Mouse (Mus musculus) bone marrow, adult 2 months (tissue): ENCODE results near the gene Evx1. TPM values are rescaled to one million over a fixed set of nuclear protein-coding genes. Genes with fewer than 3 reads are reported as not detected.

Source experiments
- H3K27ac ChIP-seq: fragments of 200-500 bp; 2 replicates; pipeline ENCODE4 v1.5.1; 2012; ENCODE audit warnings: low read depth, mild to moderate bottlenecking, control low read depth, inconsistent platforms, low read length; ENCODE audit not compliant: control insufficient read depth, poor library complexity, insufficient read depth
- H3K4me1 ChIP-seq: fragments of 200-500 bp; 2 replicates; pipeline ENCODE4 v1.6.1; 2011; ENCODE audit warnings: low read length; ENCODE audit not compliant: control insufficient read depth, insufficient read depth
- H3K4me3 ChIP-seq: fragments of 200-500 bp; replicated peaks from 2 replicates; pipeline ENCODE3; 2011; ENCODE audit warnings: mild to moderate bottlenecking, low read depth, low read length, control low read depth; ENCODE audit not compliant: control insufficient read depth
- CTCF ChIP-seq: fragments of 200-500 bp; IDR thresholded peaks from 2 replicates; pipeline ENCODE4 v1.5.1; 2011; ENCODE audit warnings: low read length, control low read depth; ENCODE audit not compliant: control insufficient read depth, insufficient read depth
- POLR2A ChIP-seq: fragments of 200-500 bp; IDR thresholded peaks from 2 replicates; pipeline ENCODE4 v1.6.1; 2011; ENCODE audit warnings: low read depth, mild to moderate bottlenecking, control low read depth, low read length, borderline replicate concordance; ENCODE audit not compliant: control insufficient read depth
- WGBS: fragments of 180-500 bp; shearing (Covaris S2); methylation state at CpG from one replicate; pipeline ENCODE4 v1.1.7; 2018; 5-methylcytosine and 5-hydroxymethylcytosine counted together
- polyA plus RNA-seq: library from polyadenylated mRNA; stranded (reverse); fragments of >200 nt; gene quantifications from 2 replicates; pipeline ENCODE4 v1.2.4, GENCODE M21; 2011; ENCODE audit warnings: low replicate concordance; ENCODE audit not compliant: missing spikeins, insufficient read depth, insufficient read length

Gene Evx1
- polyA plus RNA-seq, 1 experiment, result not detected

DNA sequence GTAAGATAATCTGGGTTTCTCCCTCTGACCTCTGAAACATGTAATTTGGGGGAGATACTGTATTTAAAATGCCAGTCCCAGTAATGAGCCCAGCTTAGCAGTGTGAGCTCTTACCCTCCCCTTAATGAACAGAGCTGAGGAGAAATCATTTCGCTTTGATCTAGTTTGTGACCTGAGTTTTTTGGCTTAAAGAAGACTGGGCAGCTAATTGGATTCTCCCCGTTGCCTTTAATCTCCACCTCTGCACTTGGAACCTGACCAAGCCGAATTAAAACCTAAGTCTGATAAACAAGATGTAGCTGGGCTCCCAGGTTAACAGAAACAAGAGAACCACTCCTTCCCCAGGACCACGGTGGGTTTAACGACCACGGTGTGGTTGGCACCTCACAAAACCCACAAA lies 36.9 kb upstream of the Evx1 start:
- Histone ChIP-seq H3K27ac (no peak overlapping the region), H3K4me3 (no peak overlapping the region), H3K4me1 (no peaks in the 10 kb centered on the region)
- 22% methylated on average over 6 of the region's 6 CpGs for WGBS
- TF ChIP-seq POLR2A, result no peak
- no peak for TF ChIP-seq CTCF

- Histone ChIP-seq H3K4me3 (no peak overlapping the region), H3K27ac (no peak overlapping the region), H3K4me1 (no peaks in the 10 kb centered on the region)
- 35% methylated on average over 5 of the region's 5 CpGs for WGBS
- no peak for TF ChIP-seq POLR2A
- no peak for TF ChIP-seq CTCF
Measured at GRCm38 (mm10) chr6:52276920-52277319, 36.4 kb upstream of the Evx1 start.

- TF ChIP-seq POLR2A, result no peak
- no peak for TF ChIP-seq CTCF
- Histone ChIP-seq H3K4me1 (no peaks in the 10 kb centered on the region), H3K4me3 (no peak overlapping the region), H3K27ac (no peak overlapping the region)
- WGBS, result 27% methylated on average over 12 of the region's 12 CpGs
Measured at GRCm38 (mm10) chr6:52281084-52281483, 32.2 kb upstream of the Evx1 start.

DNA sequence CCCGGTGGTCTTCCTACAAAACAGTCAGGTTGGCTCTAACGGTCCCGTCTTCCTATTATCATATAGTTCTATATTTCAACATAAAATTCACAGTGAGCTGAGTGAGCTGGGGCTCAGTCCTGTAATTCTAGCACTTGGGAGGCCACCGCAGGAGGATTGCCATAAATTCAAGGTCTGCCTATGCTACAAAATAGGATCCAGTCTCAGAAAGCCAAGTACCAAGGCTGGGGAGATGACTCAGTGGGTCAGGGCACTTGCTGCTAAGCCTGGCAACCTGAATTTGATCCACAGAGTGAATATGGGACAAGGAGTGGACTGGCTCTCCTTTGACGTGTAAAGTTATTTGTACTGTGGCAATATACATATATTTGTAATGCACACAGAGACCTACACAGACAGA lies 29.4 kb upstream of the Evx1 start:
- H3K27ac ChIP-seq, result no peak overlapping the region

GRCm38 (mm10) chr6:52290186-52290585 lies 23.1 kb upstream of the Evx1 start:
- Histone ChIP-seq H3K27ac (no peak overlapping the region), H3K4me3 (no peak overlapping the region), H3K4me1 (no peaks in the 10 kb centered on the region)
- TF ChIP-seq CTCF (no peak), POLR2A (no peak)
- 13% methylated on average over 12 of the region's 12 CpGs for WGBS

More for the DNA sequence above, 29.4 kb upstream of the Evx1 start:
- TF ChIP-seq POLR2A, result no peak
- TF ChIP-seq CTCF, result no peak
- H3K4me3 ChIP-seq, result no peak overlapping the region
- no peaks in the 10 kb centered on the region for H3K4me1 ChIP-seq
- 89% methylated on average over 5 of the region's 5 CpGs for WGBS

DNA sequence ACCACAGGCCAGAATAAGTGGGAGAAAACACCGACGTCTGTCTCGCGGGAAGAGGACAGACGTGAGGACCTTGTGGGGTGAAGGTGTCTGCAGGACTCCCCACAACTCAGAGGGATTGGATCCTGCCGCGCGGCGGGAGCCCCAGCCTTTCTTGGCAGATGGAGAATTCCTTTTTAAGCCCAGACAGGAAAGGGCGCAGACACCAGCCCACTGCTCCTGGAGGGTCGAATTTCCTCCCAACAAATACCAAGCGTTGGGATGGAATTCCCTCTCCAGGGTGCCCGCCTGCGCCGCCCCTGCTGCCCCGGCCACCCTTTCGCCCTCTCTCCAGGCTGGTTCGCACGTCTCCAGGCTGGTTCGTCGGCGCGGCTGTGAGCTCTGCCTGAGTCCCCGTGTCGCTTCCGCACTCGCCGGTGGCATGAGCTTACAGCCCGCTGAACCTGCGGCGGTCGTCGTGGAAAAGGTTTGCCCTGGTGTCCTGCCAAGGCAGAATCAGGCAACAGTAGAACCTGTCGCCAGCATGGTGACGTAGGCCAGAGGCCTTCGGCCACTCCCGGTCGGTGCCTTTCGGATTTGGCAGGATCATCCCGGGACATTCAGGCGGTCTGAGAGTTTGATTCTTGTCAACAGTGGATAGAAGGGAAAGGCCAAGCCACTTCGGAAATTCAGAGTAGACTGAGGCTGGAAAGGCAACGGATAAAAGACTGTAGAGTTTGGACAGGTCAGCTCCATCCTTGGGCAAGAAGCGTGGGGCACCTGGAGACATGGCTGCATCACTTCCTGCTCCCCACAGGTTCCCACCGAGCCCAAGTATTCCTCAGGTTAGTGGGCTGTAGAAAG lies 22.1 kb upstream of the Evx1 start:
- H3K4me3 ChIP-seq, result no peak overlapping the region
- no peak overlapping the region for H3K27ac ChIP-seq
- no peaks in the 10 kb centered on the region for H3K4me1 ChIP-seq
- TF ChIP-seq POLR2A (no peak), CTCF (no peak)
- 11% methylated on average over 45 of the region's 45 CpGs for WGBS

DNA sequence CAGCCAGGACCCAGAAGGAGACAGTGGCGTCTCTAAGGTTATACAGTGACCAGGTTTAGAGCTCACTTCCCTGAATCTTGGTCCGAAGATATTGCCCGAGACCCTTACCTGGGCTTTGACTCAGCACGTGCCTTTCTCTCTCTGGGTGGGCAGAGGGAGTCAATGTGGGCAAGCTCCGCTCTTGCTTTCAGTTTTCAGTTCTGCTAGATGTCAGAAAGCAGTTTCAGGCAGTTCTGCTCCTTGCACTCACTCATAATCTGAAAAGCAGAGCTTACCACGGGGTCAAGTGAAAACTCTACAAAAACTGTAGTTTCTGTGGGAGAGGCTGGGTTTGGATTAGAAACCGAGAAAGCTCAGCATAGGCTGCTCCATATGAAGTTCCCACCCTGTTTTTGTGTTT lies 21.0 kb upstream of the Evx1 start:
- no peak overlapping the region for H3K4me3 ChIP-seq
- H3K4me1 ChIP-seq, result no peaks in the 10 kb centered on the region
- TF ChIP-seq CTCF, result no peak
- no peak for TF ChIP-seq POLR2A
- WGBS, result 61% methylated on average over 7 of the region's 7 CpGs
- H3K27ac ChIP-seq, result no peak overlapping the region

DNA sequence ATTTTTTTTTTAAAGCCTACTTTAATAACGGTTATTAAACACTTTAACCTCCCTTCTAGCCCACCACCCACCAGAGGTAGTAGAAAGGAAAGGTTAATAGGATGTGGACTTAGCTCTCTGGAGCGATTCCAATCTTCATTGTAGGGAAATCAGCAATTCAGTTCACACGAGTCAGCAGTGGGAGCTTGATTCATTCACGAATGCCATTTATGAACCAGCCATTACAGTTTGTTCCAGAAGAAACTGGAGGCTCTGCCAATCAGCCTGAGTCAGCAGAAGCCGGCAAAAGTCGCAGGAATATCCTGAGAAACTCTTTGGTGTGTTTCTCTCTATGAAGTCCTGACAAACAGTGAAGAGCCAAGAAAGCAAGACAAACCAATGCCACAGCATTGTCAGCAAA lies 18.7 kb upstream of the Evx1 start:
- TF ChIP-seq CTCF, result no peak
- 73% methylated on average over 6 of the region's 6 CpGs for WGBS
- Histone ChIP-seq H3K27ac (no peak overlapping the region), H3K4me3 (no peak overlapping the region), H3K4me1 (no peaks in the 10 kb centered on the region)

DNA sequence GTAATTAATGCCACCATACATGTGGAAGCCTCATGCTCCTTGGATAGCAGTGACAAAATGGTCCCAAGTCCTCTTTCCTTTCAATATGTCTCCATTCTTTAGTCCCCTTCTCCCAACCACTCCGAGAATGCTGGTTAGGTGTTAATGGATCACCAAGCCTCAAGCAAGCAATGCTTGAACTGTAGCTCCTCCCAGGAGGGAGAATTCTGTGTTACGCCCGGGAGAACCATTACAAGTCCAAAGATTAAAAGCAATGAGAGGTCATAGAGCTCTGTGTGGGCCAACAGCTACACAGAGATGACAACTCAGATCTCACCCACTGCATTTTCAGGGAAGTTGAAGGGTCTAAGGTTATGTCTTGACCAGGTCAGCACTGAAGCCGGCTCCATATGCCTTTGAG lies 14.8 kb upstream of the Evx1 start:
- Histone ChIP-seq H3K4me1 (no peaks in the 10 kb centered on the region), H3K4me3 (no peak overlapping the region), H3K27ac (no peak overlapping the region)
- 77% methylated on average over 4 of the region's 4 CpGs for WGBS
- TF ChIP-seq CTCF, result no peak
- no peak for TF ChIP-seq POLR2A
